Mouse (Mus musculus) brown adipose tissue, adult 24 weeks (tissue): ENCODE results near the gene Foxp1. TPM values are rescaled to one million over a fixed set of nuclear protein-coding genes. Genes with fewer than 3 reads are reported as not detected.

Experiments
- H3K27ac ChIP-seq: fragments of 200-500 bp; replicated peaks from 2 replicates; pipeline ENCODE4 v1.5.1; 2012; ENCODE audit warnings: low read depth, mild to moderate bottlenecking, low read length
- H3K4me1 ChIP-seq: fragments of 200-500 bp; 2 replicates; pipeline ENCODE4 v1.6.1; 2012; ENCODE audit warnings: low read length, mixed read lengths; ENCODE audit not compliant: control insufficient read depth, insufficient read depth, insufficient read length
- H3K4me3 ChIP-seq: fragments of 200-500 bp; 2 replicates; pipeline ENCODE4 v1.5.1; 2012; ENCODE audit warnings: low read depth, mild to moderate bottlenecking, low read length, moderate library complexity; ENCODE audit not compliant: insufficient read depth
- polyA plus RNA-seq: library from polyadenylated mRNA; stranded (reverse); fragments of >200 nt; gene quantifications from 2 replicates; pipeline ENCODE4 v1.2.4, GENCODE M21; 2012; ENCODE audit not compliant: missing spikeins, insufficient read depth, insufficient read length

Foxp1 gene
- polyA plus RNA-seq, 1 experiment = 10.1 TPM

DNA sequence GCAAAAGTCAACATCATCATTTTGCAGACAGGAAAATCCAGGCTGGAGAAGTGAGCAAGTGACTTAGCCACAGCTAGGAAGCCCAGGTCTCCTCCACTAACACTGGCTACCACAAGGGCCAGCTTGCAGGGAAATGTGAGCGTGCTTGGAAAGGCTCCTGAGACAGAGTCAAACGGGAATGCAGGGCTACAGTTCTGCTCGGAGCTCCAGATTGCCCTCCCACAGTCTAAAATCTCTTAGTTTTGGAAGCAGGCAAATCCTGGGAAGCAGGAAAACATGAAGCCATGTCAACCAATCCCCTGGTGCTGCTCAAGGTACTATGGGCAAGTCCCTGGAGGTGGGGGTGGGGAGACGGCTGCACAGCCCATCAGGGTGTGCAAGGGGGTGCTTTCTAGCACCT, 75.1 kb downstream of the Foxp1 start:
- Histone ChIP-seq H3K4me1 (peaks cover 3% of the 10 kb centered on the region; the same call in 1 of the 2 replicates), H3K4me3 (no peak overlapping the region), H3K27ac (no peak overlapping the region)

DNA sequence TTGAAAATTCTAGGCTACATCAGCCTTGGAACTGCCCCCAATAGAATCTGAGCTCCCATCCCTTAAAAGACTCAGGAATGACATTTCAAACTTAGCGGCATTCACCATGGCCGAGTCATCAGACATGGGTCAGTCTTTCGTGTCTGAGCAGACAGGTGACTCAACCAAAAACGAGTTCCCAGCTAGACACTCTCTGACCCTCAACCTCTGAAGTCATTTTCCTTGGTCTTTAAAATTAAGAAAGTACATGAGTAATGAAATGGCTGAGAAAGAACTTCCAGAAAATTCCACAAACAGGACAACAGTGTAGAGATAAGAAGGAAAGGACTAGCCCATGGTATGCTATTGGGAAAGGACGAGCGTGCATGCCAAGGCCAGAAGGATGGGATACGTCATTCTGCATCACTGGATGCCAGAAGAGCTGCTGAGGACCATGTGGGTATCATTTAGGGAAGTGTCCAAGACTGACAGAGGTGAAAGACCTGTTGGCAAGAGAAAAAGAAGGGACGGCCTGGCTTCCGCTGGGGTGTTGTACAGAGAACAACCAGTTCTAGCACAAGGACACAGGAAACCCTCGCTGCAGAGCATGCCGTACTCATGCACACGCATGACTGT, 75.6 kb downstream of the Foxp1 start:
- Histone ChIP-seq H3K4me1 (peaks cover 3% of the 10 kb centered on the region; the same call in 1 of the 2 replicates), H3K4me3 (no peak overlapping the region), H3K27ac (no peak overlapping the region)

DNA sequence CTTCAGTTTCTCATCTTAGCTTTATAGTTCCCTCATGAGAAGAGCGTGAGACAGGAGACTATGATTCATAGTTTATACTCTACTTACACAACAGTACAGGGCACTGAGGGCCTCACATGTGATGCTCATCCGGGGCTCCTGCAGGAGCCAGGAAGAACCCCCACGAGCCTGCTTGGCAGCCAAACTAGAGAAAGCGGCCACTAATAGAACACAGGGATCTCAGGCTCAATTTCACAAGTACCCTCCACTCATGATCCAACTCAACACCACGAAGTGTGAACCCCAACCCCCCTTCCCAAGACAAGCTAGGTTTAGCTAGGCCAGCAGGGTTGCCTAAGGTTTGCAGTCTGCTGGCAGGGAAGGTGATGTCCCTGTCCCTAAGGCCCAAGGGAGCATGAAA, 79.1 kb downstream of the Foxp1 start:
- peaks cover 19% of the 10 kb centered on the region for H3K4me1 ChIP-seq
- no peak overlapping the region for H3K4me3 ChIP-seq
- H3K27ac ChIP-seq = no peak overlapping the region

DNA sequence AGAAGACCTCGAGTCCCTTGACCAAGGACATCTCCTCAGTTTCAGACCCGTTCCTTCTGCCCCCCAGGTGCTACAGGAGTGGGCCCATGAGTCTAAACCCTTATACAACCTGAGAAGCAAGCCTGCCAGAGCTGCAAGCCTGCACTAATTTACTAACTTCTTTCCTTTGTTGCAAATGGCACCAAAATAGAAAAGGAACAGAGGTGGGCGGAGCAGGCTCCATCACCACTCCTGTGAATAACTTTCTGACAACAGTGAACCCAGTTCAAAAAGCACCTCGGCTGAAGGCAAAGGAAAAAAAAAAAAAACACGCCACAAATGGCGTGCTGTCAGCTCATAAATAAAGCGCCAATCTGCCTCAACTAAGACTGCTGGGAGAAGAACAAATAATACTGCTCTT, 81.4 kb downstream of the Foxp1 start:
- Histone ChIP-seq H3K4me3 (no peak overlapping the region), H3K4me1 (peaks cover 21% of the 10 kb centered on the region), H3K27ac (no peak overlapping the region)

DNA sequence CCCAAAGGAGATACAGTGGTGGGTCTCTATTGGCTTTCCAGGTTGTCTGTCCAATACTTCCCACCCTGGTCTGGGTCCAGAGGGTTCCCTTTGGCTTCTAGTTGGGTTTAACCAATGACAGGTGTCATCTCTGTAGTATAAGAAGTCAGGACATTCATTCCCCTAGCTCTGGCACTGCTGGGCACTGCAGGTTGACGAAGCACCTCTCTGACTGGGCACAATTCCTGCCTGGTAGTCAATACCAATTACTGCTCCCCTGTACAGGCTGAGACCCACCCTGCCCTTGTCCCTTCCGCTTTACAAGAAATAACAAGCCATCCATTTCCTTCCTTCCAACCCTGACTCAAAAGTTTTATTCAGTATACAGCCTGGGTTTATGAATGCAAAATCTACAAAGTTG, 81.9 kb downstream of the Foxp1 start:
- H3K4me3 ChIP-seq = no peak overlapping the region
- H3K27ac ChIP-seq = 0 out of 2 replicates have a peak overlapping the region, but pooled peaks have one; percentile 11
- peaks cover 21% of the 10 kb centered on the region for H3K4me1 ChIP-seq

DNA sequence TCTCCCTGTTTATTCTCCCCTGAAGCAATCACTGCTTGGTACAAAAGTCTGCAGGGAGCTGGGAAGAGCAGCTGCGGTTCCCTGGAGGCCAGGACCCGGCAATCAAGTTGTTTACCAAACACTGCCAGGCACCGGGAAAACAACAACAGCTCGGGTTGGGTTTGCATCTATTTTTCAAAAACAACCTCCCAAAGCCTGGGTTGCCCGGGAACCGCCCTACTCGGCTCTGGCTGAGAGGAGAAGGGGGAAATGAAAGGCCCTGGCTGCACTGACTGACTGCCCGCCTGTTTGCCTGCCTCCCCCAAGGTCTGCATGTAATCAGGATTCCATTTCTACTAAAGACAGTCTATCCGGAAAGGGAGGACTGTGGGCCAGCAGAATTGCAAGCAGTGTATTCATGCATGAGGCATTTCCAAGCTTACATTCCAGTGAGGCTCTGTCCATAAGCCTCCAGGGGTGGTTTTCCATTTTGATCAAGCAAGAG, 82.6 kb downstream of the Foxp1 start:
- Histone ChIP-seq H3K4me3 (peak overlapping the region; percentile 16), H3K27ac (peak overlapping the region; percentile 37), H3K4me1 (peaks cover 21% of the 10 kb centered on the region)

DNA sequence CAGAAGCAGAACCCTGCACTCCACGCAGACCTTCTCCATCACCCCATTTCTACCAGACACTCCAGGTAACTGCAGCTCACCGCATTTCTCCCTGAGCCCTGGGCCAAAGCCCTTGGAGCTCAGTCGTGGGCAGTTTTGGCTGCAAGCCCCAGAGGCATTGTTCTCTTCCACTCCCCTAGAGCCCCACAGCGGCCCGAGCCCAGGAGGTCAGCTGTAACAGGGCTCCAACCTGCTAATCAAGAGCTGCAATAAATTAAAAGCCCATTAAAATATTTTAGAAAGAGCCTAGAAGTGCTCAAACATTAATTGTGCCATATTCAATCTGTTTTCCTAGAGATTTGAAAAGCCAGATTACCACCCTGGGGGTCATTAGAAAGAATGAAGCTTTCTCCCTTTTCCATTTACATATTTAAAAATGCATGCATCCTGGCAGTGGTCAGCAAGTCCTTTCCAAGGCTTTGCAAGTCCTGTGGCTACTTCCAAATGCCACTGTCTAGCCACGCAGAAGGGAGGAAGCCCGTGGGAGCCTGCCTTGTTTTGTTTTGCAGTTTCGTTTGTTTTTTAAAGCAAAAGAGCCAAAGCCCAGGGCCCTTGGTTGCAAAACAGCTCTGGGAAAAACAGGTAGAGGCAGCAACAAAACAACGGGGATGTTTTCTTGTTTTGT, 83.2 kb downstream of the Foxp1 start:
- Histone ChIP-seq H3K27ac (peak overlapping the region; percentile 37), H3K4me3 (peak overlapping the region; percentile 16), H3K4me1 (peaks cover 21% of the 10 kb centered on the region)

DNA sequence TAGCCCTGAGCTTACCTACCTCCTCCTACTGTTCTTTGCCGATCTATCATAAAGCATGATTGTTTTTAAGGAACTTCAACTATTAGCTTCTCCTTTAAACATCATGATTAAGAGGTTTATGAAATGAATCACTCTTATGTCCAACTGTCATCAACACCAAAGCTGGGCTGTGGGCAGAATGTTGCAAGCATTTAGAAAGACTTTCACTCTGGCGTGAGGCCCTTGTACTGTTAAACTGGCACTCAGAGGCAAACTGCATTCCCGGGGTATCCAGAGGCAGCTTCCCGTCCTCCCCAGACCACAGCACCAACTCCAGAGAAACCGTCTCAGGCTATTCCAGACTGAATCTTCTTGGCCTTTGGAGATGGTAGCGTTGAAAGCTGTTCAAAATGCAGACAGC, 86.2 kb downstream of the Foxp1 start:
- Histone ChIP-seq H3K27ac (no peak overlapping the region), H3K4me3 (no peak overlapping the region), H3K4me1 (peaks cover 21% of the 10 kb centered on the region)

DNA sequence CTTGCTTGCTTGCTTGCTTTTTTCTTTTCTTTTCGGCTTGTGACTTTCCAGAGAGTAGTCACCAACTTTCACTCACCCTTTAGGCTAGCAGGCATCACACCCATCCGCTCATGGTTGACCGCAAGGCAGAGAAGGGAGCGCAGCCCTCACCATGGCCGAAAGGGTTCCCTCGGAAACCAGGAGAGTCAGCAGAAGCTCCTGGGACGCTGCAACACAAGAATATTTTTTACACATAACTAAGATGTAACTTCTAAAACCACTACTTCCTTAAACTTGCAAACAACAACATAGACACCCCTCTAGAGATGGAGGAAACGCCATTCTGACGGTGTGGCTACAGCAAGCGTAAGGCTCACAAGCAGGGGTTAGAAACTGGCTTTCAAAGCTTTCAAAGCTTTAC, 87.4 kb downstream of the Foxp1 start:
- no peak overlapping the region for H3K4me3 ChIP-seq
- peaks cover 12% of the 10 kb centered on the region for H3K4me1 ChIP-seq
- H3K27ac ChIP-seq = peak overlapping the region; percentile 45

DNA sequence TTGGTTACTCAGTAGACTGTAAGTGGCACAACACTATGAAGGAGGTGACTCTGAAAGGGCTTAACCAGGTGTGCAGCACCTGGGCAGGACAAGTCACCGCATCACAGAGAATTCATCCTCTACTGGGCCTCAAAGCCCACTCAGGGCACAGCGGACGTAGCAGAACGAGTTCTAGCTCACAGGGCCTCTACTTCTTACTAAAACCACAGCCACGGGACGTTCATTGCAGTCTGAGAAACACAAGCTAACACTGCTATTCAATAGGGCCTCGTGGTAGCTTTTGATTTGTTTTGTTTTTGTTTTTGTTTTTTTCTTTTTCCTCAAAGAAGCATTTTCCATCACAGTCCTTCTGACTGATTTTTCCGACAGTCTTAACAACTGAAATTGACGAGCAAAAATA, 89.5 kb downstream of the Foxp1 start:
- no peak overlapping the region for H3K4me3 ChIP-seq
- H3K27ac ChIP-seq = no peak overlapping the region
- 0 out of 2 replicates have a peak, but pooled peaks cover 4% of the 10 kb centered on the region for H3K4me1 ChIP-seq

DNA sequence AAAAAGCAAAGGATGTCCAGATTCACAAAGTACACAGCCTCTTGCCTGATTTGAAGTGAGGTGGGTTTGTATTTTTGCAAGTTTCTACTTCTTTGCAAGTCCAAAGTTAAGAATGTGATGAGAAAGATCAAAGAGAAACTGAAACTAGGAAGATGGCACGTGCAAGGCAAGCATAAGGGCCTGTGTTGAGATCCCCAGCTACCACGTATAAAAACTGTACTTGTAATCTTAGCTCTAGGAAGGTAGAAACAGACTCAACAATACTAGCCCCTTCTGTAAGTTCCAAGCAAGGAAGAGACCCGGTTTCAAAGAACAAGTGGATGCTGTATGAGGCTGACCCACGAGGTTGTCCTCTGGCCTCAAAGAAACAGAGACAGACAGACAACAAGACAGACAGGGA, 90.6 kb downstream of the Foxp1 start:
- H3K4me1 ChIP-seq = 0 out of 2 replicates have a peak, but pooled peaks cover 4% of the 10 kb centered on the region
- no peak overlapping the region for H3K27ac ChIP-seq
- no peak overlapping the region for H3K4me3 ChIP-seq

DNA sequence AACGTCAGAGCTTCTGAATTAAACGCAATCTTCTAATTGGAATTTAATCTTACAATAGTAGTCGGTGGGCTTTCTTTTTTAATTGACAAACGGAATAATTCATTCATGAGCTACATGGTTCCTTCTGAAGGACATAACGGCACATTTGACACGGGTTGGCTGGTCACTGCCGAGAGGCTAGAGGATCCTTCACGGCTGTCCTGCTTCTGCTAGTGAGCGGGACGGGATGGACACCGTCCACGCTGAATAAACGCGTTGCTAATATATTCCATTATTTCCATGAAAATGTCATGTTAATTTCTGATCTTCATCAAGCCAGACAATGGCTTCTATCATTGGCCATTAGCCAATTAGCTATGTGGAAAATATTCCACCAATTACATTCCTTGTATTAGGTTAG, 92.0 kb downstream of the Foxp1 start:
- Histone ChIP-seq H3K27ac (no peak overlapping the region), H3K4me1 (0 out of 2 replicates have a peak, but pooled peaks cover 4% of the 10 kb centered on the region), H3K4me3 (no peak overlapping the region)

DNA sequence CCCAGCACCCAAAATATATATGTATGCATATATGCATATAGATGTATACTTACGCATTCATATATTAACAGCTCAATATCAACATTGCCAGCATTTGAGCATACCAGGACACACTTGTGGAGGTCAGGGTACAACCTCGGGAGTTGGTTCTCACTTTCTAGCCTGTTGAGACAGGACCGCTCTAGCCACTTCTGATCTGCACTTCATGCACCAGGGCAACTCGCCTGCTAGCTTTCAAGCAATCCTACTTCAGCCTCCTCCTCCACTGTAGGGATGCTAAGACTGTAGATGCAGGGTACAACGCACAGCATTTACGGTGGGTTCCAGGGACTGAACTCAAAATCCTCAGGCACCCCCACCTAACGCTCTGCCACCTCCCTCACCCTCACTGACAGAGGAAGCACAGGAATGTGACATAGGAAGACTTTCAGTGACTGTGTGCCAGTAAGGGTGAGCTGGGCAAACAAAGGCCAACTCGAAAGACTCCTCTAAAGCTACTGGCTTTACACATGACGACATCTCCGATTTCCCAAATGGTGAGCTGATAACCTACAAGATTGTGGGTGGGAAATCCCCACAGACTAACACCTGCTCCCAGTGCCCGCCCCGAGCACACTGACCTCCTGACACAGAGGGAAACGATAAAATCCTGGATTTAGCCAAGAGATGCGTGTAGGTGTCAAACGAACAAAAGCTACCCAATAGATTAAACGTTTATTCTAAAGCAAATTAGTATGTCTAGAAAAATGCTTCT, 93.0 kb downstream of the Foxp1 start:
- no peak overlapping the region for H3K4me3 ChIP-seq
- 0 out of 2 replicates have a peak, but pooled peaks cover 4% of the 10 kb centered on the region for H3K4me1 ChIP-seq

DNA sequence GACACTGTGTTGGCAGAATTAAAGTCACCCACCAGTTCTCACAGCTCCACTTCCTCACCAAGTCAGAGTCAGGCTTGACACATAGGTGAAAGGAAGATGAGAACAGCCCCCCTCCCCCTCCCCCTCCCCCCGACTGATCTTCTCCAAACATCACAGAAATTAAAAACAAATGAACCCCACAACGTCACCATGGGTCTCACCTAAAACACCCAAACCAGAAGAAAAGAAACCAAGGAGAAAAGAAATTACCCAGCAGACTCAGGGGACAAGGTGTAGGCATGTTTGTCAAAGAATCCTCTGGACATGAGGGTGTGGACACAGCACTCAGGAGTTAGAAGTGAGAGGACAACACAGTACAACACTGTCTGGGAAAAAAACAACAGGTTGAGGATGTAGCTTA, 93.6 kb downstream of the Foxp1 start:
- H3K4me3 ChIP-seq = no peak overlapping the region
- H3K27ac ChIP-seq = no peak overlapping the region
- 0 out of 2 replicates have a peak, but pooled peaks cover 4% of the 10 kb centered on the region for H3K4me1 ChIP-seq

More for the DNA sequence above, 93.0 kb downstream of the Foxp1 start:
- H3K27ac ChIP-seq = no peak overlapping the region

DNA sequence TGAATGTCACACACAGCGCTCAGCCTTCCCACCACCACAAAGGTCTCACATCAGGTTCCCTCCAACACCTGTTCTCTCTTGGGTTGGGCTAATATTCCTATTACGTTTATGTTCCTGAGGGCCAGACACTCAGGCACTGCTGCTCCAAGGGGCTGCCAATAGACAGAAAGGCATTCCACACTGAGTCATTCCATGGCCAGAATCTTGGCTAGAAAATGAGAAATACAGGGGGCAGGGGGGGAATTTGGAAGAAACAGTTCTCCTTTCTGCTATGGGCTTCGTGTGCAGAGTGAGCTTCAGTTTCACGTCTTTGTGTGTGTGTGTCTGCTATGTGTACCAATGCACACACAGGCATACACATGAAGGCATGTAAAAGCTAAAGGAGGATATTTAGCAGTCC, 95.2 kb downstream of the Foxp1 start:
- no peak overlapping the region for H3K27ac ChIP-seq
- no peak overlapping the region for H3K4me3 ChIP-seq
- 0 out of 2 replicates have a peak, but pooled peaks cover 4% of the 10 kb centered on the region for H3K4me1 ChIP-seq
